Mouse (Mus musculus) limb, embryonic 12.5 days (tissue): Measurements from ENCODE around the gene Ipo7. TPM values are rescaled to one million over a fixed set of nuclear protein-coding genes. Genes with fewer than 3 reads are reported as not detected.
"Not testable (repeated sequence)": the region's sequence is repeated elsewhere in the genome, so short reads cannot be mapped to it uniquely, and the experiment has no call there.

ENCODE experiments used
- ATAC-seq: fragments of 200-750 bp; cut with Nextera tagmentation; 2 replicates; pipeline ENCODE4 v1.8.0; 2017; ENCODE audit warnings: low read depth, moderate TSS enrichment; ENCODE audit not compliant: insufficient number of reproducible peaks, insufficient read depth, low FRiP score, low TSS enrichment
- H3K27ac ChIP-seq: fragments of 300-500 bp; sonication (generic); 2 replicates; pipeline ENCODE4 v1.5.1; 2016; ENCODE audit warnings: mild to moderate bottlenecking, moderate library complexity
- H3K27me3 ChIP-seq: fragments of 300-500 bp; sonication (generic); 2 replicates; pipeline ENCODE4 v1.6.1; 2016; ENCODE audit warnings: mild to moderate bottlenecking, moderate library complexity
- H3K36me3 ChIP-seq: fragments of 300-500 bp; sonication (generic); 2 replicates; pipeline ENCODE4 v1.6.1; 2016; ENCODE audit warnings: mild to moderate bottlenecking, moderate library complexity
- H3K4me1 ChIP-seq: fragments of 300-500 bp; sonication (generic); replicated peaks from 2 replicates; pipeline ENCODE4 v1.6.1; 2016
- H3K4me2 ChIP-seq: fragments of 300-500 bp; sonication (generic); 2 replicates; pipeline ENCODE4 v1.6.1; 2016; ENCODE audit warnings: mild to moderate bottlenecking, moderate library complexity
- H3K4me3 ChIP-seq: fragments of 300-500 bp; sonication (generic); replicated peaks from 2 replicates; pipeline ENCODE4 v1.5.1; 2016; ENCODE audit warnings: mild to moderate bottlenecking
- H3K9ac ChIP-seq: fragments of 300-500 bp; sonication (generic); replicated peaks from 2 replicates; pipeline ENCODE4 v1.6.1; 2016; ENCODE audit warnings: mild to moderate bottlenecking, moderate library complexity
- H3K9me3 ChIP-seq: fragments of 300-500 bp; sonication (generic); 2 replicates; pipeline ENCODE4 v1.6.1; 2016; ENCODE audit warnings: mild to moderate bottlenecking, moderate library complexity
- whole genome bisulfite sequencing: fragments of 180-500 bp; shearing (Covaris S2); methylation state at CpG from one replicate; pipeline ENCODE4 v1.1.7; 2016; 5-methylcytosine and 5-hydroxymethylcytosine counted together
- polyA plus RNA-seq: library from polyadenylated mRNA; unstranded; fragments of >200 nt; fragmentation: Nextera tagmentation; extraction: Ambion mirVana; gene quantifications from 2 replicates; pipeline ENCODE4 v1.2.1, GENCODE M21; 2016

The Ipo7 gene
- polyA plus RNA-seq, 1 experiment from 2014 or later, result 44.2 TPM

DNA sequence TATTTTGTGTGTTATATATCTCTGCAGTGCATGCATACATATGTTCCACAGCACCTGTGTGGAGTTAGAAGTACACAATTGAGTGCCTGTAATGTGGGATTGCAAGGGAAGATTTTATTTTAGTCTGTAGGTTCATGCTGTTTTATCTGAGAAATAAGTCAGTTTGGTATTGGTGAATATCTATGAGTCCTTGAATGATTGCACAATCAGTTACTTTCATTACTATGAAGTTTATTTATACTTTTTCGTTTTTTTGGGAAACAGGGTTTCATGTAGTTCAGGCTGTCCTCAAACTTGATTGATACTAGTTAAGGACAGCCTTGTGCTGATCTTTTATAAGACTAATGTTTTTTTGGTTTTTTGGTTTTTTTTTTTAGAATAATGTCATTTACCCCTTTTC is 5.5 kb downstream of the Ipo7 start:
- no peak overlapping the region for H3K4me2 ChIP-seq
- H3K36me3 ChIP-seq, result peaks cover 27% of the 10 kb centered on the region; the same call in 1 of the 2 replicates
- no peak overlapping the region for H3K4me3 ChIP-seq
- H3K9me3 ChIP-seq, result peaks cover 6% of the 10 kb centered on the region; the same call in 1 of the 2 replicates
- ATAC-seq, result no peak
- H3K27me3 ChIP-seq, result no peaks in the 10 kb centered on the region
- peaks cover 7% of the 10 kb centered on the region for H3K4me1 ChIP-seq
- H3K27ac ChIP-seq, result no peak overlapping the region
- WGBS, result 97% methylated on average over 1 of the region's 1 CpGs
- no peak overlapping the region for H3K9ac ChIP-seq

DNA sequence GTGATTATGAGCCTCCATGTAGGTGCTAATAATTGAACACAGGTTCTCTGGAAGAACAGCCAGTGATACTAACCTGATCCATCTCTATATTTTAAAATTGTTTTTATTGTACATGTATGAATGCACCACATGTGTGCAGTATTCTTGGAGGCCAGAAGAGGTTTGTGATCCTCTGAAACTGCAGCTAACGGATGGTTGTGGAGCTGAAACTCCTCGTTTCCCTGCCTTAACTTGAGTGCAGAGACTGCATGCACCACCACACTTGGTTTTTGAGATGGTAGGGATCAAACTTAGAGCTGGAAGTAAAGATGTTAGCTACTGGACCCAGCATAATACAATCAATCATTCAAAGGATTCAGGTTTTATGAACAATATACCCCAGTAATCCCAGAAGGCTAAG is 8.5 kb downstream of the Ipo7 start:
- Histone ChIP-seq H3K27me3 (no peaks in the 10 kb centered on the region), H3K4me3 (no peak overlapping the region), H3K9me3 (peaks cover 6% of the 10 kb centered on the region; the same call in 1 of the 2 replicates), H3K4me2 (no peak overlapping the region), H3K4me1 (no peaks in the 10 kb centered on the region), H3K36me3 (peaks cover 48% of the 10 kb centered on the region), H3K9ac (no peak overlapping the region), H3K27ac (no peak overlapping the region)
- 84% methylated on average over 2 of the region's 2 CpGs for WGBS
- ATAC-seq, result no peak

DNA sequence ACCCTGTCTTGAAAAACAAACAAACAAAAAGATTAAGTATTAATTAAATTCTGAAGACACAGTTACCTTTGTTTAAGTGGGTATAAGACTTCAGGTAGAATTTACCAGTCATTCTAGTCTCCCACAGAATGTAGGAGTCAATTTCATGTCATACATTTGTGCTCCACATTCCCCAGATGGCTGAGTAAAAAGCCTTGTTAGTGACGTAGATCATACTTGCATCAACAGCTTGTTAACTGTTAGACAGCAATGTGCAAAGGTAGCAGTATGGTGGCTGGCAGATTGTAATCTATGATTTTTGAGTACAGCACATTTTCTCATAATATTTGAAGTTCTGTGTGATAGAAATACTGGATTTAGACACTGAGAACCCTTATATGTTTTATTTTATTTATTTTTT is 10.8 kb downstream of the Ipo7 start:
- ATAC-seq, result no peak
- peaks cover 6% of the 10 kb centered on the region; the same call in 1 of the 2 replicates for H3K9me3 ChIP-seq
- H3K9ac ChIP-seq, result no peak overlapping the region
- no peaks in the 10 kb centered on the region for H3K4me1 ChIP-seq
- H3K4me3 ChIP-seq, result no peak overlapping the region
- H3K36me3 ChIP-seq, result peaks cover 60% of the 10 kb centered on the region
- H3K27me3 ChIP-seq, result no peaks in the 10 kb centered on the region
- H3K4me2 ChIP-seq, result no peak overlapping the region
- 84% methylated on average over 1 of the region's 1 CpGs for WGBS
- no peak overlapping the region for H3K27ac ChIP-seq

DNA sequence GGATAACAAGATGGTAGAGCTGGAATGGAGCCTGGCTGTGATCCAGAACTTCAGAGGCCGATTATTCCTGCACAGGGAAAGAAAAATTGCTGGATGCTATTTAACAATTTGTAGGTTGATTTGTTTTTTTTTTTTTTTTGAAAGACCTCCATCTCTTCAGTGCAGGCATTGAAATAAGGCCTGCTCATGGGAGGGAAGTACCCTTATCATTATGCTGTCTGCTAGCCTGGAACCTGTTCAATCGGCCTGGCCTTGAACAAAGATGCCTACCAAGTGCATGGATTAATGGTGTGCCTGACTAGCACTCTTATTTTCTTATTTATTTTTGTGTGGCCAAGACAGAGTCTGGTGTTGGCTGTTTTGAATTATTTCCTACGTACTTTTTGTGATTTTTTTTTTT is 12.3 kb downstream of the Ipo7 start:
- ATAC-seq, result no peak
- H3K9me3 ChIP-seq, result no peaks in the 10 kb centered on the region

DNA sequence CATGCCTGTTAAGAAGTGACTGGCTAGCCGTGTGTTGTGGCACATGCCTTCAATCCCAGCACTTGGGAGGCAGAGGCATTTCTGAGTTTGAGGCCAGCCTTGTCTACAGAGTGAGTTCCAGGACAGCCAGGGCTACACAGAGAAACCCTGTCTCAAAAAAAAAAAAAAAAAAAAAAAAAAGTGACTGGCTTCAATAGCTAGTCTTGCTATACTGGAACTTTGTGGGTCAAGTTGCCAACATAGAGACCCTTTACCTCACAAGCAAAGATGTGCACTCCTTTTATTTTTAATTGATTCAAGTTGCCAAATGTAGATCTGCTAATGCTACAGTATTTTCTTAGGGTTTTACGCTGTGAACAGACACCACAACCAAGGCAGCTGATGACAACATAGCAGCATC is 39.6 kb downstream of the Ipo7 start:
- not testable (repeated sequence) for H3K4me2 ChIP-seq, ATAC-seq, H3K4me3 ChIP-seq, H3K9me3 ChIP-seq, H3K27me3 ChIP-seq, H3K27ac ChIP-seq, H3K9ac ChIP-seq, H3K4me1 ChIP-seq
- 92% methylated on average over 2 of the region's 2 CpGs for WGBS
- peaks cover 51% of the 10 kb centered on the region for H3K36me3 ChIP-seq

More for the DNA sequence above, 12.3 kb downstream of the Ipo7 start:
- Histone ChIP-seq H3K9ac (no peak overlapping the region), H3K36me3 (peaks cover 65% of the 10 kb centered on the region), H3K4me2 (no peak overlapping the region), H3K27me3 (no peaks in the 10 kb centered on the region), H3K4me1 (no peaks in the 10 kb centered on the region), H3K27ac (no peak overlapping the region), H3K4me3 (no peak overlapping the region)
- 92% methylated on average over 3 of the region's 3 CpGs for WGBS

DNA sequence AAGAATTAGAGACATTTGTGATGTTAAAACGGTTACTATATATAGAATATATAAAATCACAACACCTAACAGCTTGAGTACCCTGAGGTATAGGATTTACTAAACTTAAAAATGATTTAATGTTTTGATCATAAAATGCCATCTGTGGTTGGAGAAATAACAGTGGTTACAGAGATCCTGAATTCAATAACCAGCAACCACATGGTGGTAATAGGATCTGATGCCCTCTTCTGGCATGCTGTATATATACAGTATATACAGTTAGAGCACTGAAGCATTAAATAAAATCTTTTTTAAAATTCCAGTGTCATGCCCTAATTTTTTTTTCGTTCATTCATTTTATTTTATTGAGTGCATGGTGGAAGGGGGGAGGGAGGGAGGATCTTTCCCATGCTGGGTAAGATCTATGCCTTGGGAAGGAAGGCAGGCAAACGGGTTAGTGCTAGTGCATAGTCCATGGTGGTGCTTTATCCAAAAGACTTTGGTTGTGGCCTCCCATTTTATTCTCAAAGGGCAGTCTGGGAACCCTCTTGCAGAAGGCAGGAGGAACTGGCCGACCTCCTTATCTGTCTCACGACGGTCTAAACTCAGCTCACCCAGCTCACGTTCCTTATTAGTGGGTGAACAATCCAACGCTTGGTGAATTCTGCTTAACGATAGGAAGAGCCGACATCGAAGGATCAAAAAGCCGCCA is 41.2 kb downstream of the Ipo7 start:
- H3K4me3 ChIP-seq, result 0 out of 2 replicates have a peak overlapping the region, but pooled peaks have one; percentile 80

DNA sequence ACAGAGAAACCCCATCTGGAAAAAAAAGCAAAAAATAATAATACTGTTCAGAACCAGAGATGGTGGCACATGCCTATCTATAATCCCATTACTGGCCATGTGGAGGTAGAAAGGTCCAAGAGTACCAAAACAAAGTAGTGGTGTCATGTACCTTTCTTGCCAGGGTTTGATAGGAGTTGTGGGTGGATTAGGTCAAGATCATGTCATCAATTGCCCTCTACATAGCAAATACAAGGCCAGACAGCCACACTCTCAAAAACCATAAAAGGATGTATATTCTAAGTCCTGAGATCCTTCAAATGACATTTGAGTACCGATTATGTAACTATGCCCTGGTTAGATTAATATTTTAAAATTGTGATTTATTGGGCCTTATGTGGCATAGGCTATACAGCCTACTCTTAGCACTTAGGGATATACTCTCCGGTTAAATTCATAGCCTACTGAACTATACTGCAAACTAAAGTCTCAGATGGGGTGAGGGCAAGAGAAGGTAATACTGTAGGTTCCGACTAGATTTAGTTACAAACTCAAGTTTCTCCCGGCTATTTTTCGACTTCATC is 42.1 kb downstream of the Ipo7 start:
- Histone ChIP-seq H3K27me3 (no peaks in the 10 kb centered on the region), H3K9ac (peak overlapping the region; percentile 98), H3K9me3 (no peaks in the 10 kb centered on the region), H3K27ac (peak overlapping the region; percentile 99), H3K4me3 (peak overlapping the region; percentile 80), H3K36me3 (peaks cover 39% of the 10 kb centered on the region), H3K4me1 (peaks cover 10% of the 10 kb centered on the region), H3K4me2 (peak overlapping the region; percentile 67)
- ATAC-seq, result no peak
- 20% methylated on average over 5 of the region's 5 CpGs for WGBS

More for the DNA sequence above, 41.2 kb downstream of the Ipo7 start:
- Histone ChIP-seq H3K27ac (no peak overlapping the region), H3K27me3 (no peaks in the 10 kb centered on the region), H3K9me3 (no peaks in the 10 kb centered on the region), H3K4me2 (no peak overlapping the region), H3K36me3 (peaks cover 46% of the 10 kb centered on the region), H3K9ac (no peak overlapping the region), H3K4me1 (peaks cover 10% of the 10 kb centered on the region)
- no peak for ATAC-seq
- WGBS, result 88% methylated on average over 12 of the region's 12 CpGs

DNA sequence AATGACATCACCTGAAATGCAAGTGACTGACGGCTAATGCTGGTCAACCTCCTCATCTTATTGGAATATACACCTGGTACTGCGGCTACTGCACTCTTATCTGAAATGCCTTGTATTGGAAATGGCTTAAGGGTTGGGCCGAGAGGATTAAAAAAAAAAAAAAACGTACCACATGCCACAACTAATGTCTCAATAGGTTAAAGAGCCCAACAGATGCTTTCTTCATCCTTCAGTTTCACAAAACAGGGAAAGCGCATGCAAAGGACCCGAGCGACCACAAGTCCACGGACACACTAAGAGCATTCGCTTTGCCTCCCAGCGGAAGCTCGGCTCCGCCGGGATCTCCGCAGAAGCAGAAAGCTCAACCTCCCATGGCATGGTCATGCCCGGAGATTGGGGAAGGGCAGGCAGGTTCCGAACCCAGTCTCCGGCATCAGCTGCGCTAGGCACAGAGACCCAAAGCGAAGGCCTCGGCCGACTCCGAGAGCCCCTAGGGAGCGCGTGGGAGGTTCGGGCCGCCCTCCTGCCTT is 42.7 kb downstream of the Ipo7 start:
- Histone ChIP-seq H3K9ac (peak overlapping the region; percentile 98), H3K27ac (peak overlapping the region; percentile 99), H3K4me3 (peak overlapping the region; percentile 80), H3K36me3 (peaks cover 35% of the 10 kb centered on the region), H3K4me1 (peaks cover 10% of the 10 kb centered on the region), H3K9me3 (no peaks in the 10 kb centered on the region), H3K27me3 (no peaks in the 10 kb centered on the region), H3K4me2 (peak overlapping the region; percentile 67)
- ATAC-seq, result no peak; the same call in 1 of the 2 replicates
- under 1% methylated on average over 26 of the region's 26 CpGs for WGBS

DNA sequence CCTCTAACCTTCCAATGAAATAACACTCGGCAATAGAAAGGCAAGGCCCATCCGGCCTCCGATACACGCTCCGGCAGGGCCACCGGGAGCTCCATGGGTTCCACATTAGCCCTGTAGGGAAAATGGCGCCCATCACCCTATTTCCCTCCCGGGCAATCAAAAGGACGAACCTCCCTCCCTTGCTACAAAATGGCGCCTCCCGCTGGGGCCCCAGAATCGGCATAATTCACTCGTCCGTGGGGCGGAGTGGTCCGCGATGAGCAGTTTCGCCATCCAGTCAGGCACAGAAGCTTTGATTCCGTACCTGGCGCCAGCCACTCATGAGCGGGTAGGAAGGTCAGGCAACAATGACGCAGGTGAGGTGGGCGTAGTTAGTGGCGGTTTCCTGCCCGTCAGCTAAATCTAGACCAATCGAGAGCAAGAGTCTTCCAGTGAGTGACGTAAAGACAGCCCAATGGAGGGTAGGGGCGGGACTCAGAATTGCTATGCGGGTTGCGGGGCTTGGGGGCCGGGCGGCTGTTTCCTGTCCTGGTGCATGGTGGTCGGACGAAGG is 43.2 kb downstream of the Ipo7 start, which contains the start of gene Zfp143:
Zfp143 (plus strand) TSS at position 19 of the 553 bp plus-strand sequence.
- H3K4me1 ChIP-seq, result peaks cover 10% of the 10 kb centered on the region
- H3K4me2 ChIP-seq, result peak within 1 kb of the TSS; percentile 67
- H3K27me3 ChIP-seq, result no peaks in the 10 kb centered on the region
- H3K4me3 ChIP-seq, result peak within 1 kb of the TSS; percentile 80
- ATAC-seq, result peak; percentile 99
- no peaks in the 10 kb centered on the region for H3K9me3 ChIP-seq
- H3K27ac ChIP-seq, result peak within 1 kb of the TSS; percentile 100
- under 1% methylated on average over 34 of the region's 34 CpGs for WGBS
- H3K36me3 ChIP-seq, result peaks cover 32% of the 10 kb centered on the region
- peak within 1 kb of the TSS; percentile 98 for H3K9ac ChIP-seq

DNA sequence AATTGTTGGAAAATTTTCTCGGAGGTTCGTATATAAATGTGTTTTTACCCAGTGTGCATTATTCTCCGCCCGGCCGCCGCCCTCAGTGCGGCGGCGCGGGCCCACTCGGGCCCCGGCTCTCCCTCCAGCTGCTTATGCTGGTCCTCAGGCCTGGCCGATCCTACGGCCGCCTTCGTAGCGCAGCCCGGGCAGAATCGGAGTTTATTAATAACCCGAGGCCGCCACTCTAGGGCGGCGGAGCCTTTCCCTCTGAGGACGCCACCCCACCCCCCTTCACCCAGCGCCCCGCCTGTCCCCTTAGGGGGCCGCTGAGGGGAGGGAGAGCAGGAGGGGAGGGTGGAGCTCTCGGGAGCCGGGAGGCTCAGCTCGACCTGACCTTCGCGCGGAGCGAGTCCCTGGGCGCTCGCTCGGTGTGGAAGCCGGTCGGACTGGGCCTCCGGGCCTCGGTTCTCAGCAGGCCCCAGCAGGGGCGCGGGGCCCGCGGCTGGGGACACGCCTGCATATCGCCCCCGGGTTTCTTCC is 43.7 kb downstream of the Ipo7 start:
- Histone ChIP-seq H3K4me2 (peak overlapping the region; percentile 61), H3K9ac (peak overlapping the region; percentile 94), H3K4me3 (peak overlapping the region; percentile 80), H3K27me3 (no peaks in the 10 kb centered on the region), H3K36me3 (peaks cover 29% of the 10 kb centered on the region), H3K9me3 (no peaks in the 10 kb centered on the region), H3K4me1 (peaks cover 10% of the 10 kb centered on the region), H3K27ac (peak overlapping the region; percentile 100)
- WGBS, result 0% methylated on average over 43 of the region's 48 CpGs
- no peak; the same call in none of the 2 replicates for ATAC-seq

DNA sequence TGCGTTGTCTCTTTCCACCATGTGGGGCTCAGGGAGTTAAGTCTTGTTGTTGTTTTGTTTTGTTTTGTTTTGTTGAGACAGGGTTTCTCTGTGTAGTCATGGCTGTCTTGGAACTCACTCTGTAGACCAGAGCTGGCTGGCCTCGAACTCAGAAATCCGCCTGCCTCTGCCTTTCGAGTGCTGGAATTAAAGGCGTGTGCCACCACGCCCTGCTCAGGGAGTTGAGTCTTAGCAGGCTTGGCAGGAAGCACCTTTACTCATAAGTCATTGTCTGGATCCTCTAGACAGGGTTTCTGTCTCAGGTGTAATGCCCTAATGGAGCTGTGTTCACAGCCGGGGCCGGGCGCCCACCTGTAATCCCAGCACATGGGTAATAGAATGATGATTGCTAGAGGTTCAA is 45.7 kb downstream of the Ipo7 start:
- Histone ChIP-seq H3K9ac (no peak overlapping the region), H3K4me3 (no peak overlapping the region), H3K27ac (no peak overlapping the region), H3K4me1 (peaks cover 10% of the 10 kb centered on the region), H3K27me3 (no peaks in the 10 kb centered on the region), H3K36me3 (peaks cover 34% of the 10 kb centered on the region), H3K4me2 (no peak overlapping the region), H3K9me3 (no peaks in the 10 kb centered on the region)
- WGBS, result 96% methylated on average over 9 of the region's 9 CpGs
- no peak for ATAC-seq
